Mouse (Mus musculus) midbrain, embryonic 16.5 days (tissue): ENCODE results near the gene Cdk17. TPM values are rescaled to one million over a fixed set of nuclear protein-coding genes. Genes with fewer than 3 reads are reported as not detected.
A peak's percentile ranks its signal among the peaks of the same experiment; 100 is the strongest.

Source experiments
- ATAC-seq: fragments of 200-750 bp; cut with Nextera tagmentation; 2 replicates; pipeline ENCODE4 v1.8.0; 2017; ENCODE audit warnings: moderate TSS enrichment
- H3K27ac ChIP-seq: fragments of 300-500 bp; sonication (generic); 2 replicates; pipeline ENCODE4 v1.5.1; 2014; ENCODE audit warnings: mild to moderate bottlenecking, low read length, mixed read lengths
- H3K27me3 ChIP-seq: fragments of 300-500 bp; sonication (generic); 2 replicates; pipeline ENCODE4 v1.6.1; 2014; ENCODE audit warnings: low read depth, low read length, mixed read lengths; ENCODE audit not compliant: control insufficient read depth, insufficient read depth
- H3K36me3 ChIP-seq: fragments of 300-500 bp; sonication (generic); 2 replicates; pipeline ENCODE4 v1.6.1; 2014; ENCODE audit warnings: mild to moderate bottlenecking, low read length, moderate library complexity, mixed read lengths; ENCODE audit not compliant: control insufficient read depth, insufficient read depth
- H3K4me1 ChIP-seq: fragments of 300-500 bp; sonication (generic); 2 replicates; pipeline ENCODE4 v1.6.1; 2014; ENCODE audit warnings: mild to moderate bottlenecking, low read length, mixed read lengths; ENCODE audit not compliant: control insufficient read depth, insufficient read depth
- H3K4me2 ChIP-seq: fragments of 300-500 bp; sonication (generic); 2 replicates; pipeline ENCODE4 v1.6.1; 2014; ENCODE audit warnings: mild to moderate bottlenecking, low read length, mixed read lengths
- H3K4me3 ChIP-seq: fragments of 300-500 bp; sonication (generic); 2 replicates; pipeline ENCODE4 v1.5.1; 2014; ENCODE audit warnings: low read depth, mild to moderate bottlenecking, low read length, moderate library complexity, mixed read lengths
- H3K9ac ChIP-seq: fragments of 300-500 bp; sonication (generic); 2 replicates; pipeline ENCODE4 v1.6.1; 2014; ENCODE audit warnings: low read depth, low read length, mixed read lengths
- H3K9me3 ChIP-seq: fragments of 300-500 bp; sonication (generic); replicated peaks from 2 replicates; pipeline ENCODE4 v1.6.1; 2014; ENCODE audit warnings: mild to moderate bottlenecking, low read length, mixed read lengths; ENCODE audit not compliant: control insufficient read depth, poor library complexity, severe bottlenecking
- WGBS: fragments of 180-500 bp; shearing (Covaris S2); extraction: QIAGEN DNeasy Blood & Tissue Kit; methylation state at CpG from one replicate; pipeline ENCODE4 v1.1.7; 2014; 5-methylcytosine and 5-hydroxymethylcytosine counted together
- polyA plus RNA-seq: library from polyadenylated mRNA; unstranded; fragments of >200 nt; fragmentation: Nextera tagmentation; extraction: Ambion mirVana; gene quantifications from 2 replicates; pipeline ENCODE4 v1.2.1, GENCODE M21; 2015

The Cdk17 gene
- polyA plus RNA-seq, 1 experiment from 2014 or later: 39.5 TPM

- no peak overlapping the region for H3K27ac ChIP-seq
These were observed 124.8 kb downstream of the Cdk17 start for GRCm38 (mm10) chr10:93285489-93285888.

GRCm38 (mm10) chr10:93287551-93288145, 127.0 kb downstream of the Cdk17 start:
- Histone ChIP-seq H3K36me3 (no peaks in the 10 kb centered on the region), H3K27me3 (no peaks in the 10 kb centered on the region), H3K9me3 (no peaks in the 10 kb centered on the region), H3K4me1 (peaks cover 5% of the 10 kb centered on the region), H3K4me3 (no peak overlapping the region), H3K9ac (no peak overlapping the region), H3K27ac (no peak overlapping the region), H3K4me2 (no peak overlapping the region)
- ATAC-seq: no peak
- 93% methylated on average over 8 of the region's 8 CpGs for WGBS

More at GRCm38 (mm10) chr10:93285489-93285888, 124.8 kb downstream of the Cdk17 start:
- no peak for ATAC-seq
- no peak overlapping the region for H3K4me2 ChIP-seq
- no peak overlapping the region for H3K9ac ChIP-seq
- no peaks in the 10 kb centered on the region for H3K27me3 ChIP-seq
- H3K36me3 ChIP-seq: no peaks in the 10 kb centered on the region
- H3K4me3 ChIP-seq: no peak overlapping the region
- no peaks in the 10 kb centered on the region for H3K9me3 ChIP-seq
- peaks cover 9% of the 10 kb centered on the region for H3K4me1 ChIP-seq
- WGBS: 83% methylated on average over 5 of the region's 5 CpGs

GRCm38 (mm10) chr10:93288336-93288735, 127.7 kb downstream of the Cdk17 start:
- no peak overlapping the region for H3K9ac ChIP-seq
- 62% methylated on average over 4 of the region's 4 CpGs for WGBS
- peaks cover 2% of the 10 kb centered on the region; the same call in 1 of the 2 replicates for H3K4me1 ChIP-seq
- no peak overlapping the region for H3K27ac ChIP-seq
- H3K27me3 ChIP-seq: no peaks in the 10 kb centered on the region
- no peaks in the 10 kb centered on the region for H3K36me3 ChIP-seq
- no peak for ATAC-seq
- H3K9me3 ChIP-seq: no peaks in the 10 kb centered on the region
- no peak overlapping the region for H3K4me3 ChIP-seq
- H3K4me2 ChIP-seq: no peak overlapping the region

- ATAC-seq: no peak
- no peaks in the 10 kb centered on the region for H3K36me3 ChIP-seq
- no peaks in the 10 kb centered on the region for H3K9me3 ChIP-seq
- H3K9ac ChIP-seq: no peak overlapping the region
- H3K27ac ChIP-seq: no peak overlapping the region
- no peak overlapping the region for H3K4me3 ChIP-seq
- H3K4me2 ChIP-seq: no peak overlapping the region
- 49% methylated on average over 6 of the region's 6 CpGs for WGBS
- H3K4me1 ChIP-seq: peaks cover 2% of the 10 kb centered on the region; the same call in 1 of the 2 replicates
- H3K27me3 ChIP-seq: no peaks in the 10 kb centered on the region
These were observed 128.7 kb downstream of the Cdk17 start for GRCm38 (mm10) chr10:93289404-93289803.

- H3K9me3 ChIP-seq: no peaks in the 10 kb centered on the region
- WGBS: 33% methylated on average over 7 of the region's 7 CpGs
- no peak overlapping the region for H3K9ac ChIP-seq
- H3K4me2 ChIP-seq: no peak overlapping the region
- 0 out of 2 replicates have a peak, but pooled peaks have one; percentile 46 for ATAC-seq
- no peaks in the 10 kb centered on the region for H3K36me3 ChIP-seq
- peaks cover 2% of the 10 kb centered on the region; the same call in 1 of the 2 replicates for H3K4me1 ChIP-seq
- no peak overlapping the region for H3K4me3 ChIP-seq
- no peak overlapping the region for H3K27ac ChIP-seq
- H3K27me3 ChIP-seq: no peaks in the 10 kb centered on the region
These were observed 130.7 kb downstream of the Cdk17 start for GRCm38 (mm10) chr10:93291352-93291751.

GRCm38 (mm10) chr10:93291843-93292242, 131.2 kb downstream of the Cdk17 start:
- Histone ChIP-seq H3K4me1 (peaks cover 2% of the 10 kb centered on the region; the same call in 1 of the 2 replicates), H3K9ac (no peak overlapping the region), H3K9me3 (no peaks in the 10 kb centered on the region), H3K36me3 (no peaks in the 10 kb centered on the region), H3K27me3 (no peaks in the 10 kb centered on the region), H3K4me2 (no peak overlapping the region), H3K27ac (no peak overlapping the region), H3K4me3 (no peak overlapping the region)
- 3% methylated on average over 6 of the region's 6 CpGs for whole genome bisulfite sequencing
- ATAC-seq: peak; percentile 49; the same call in 1 of the 2 replicates

GRCm38 (mm10) chr10:93293621-93294020, 132.9 kb downstream of the Cdk17 start:
- no peak overlapping the region for H3K4me3 ChIP-seq
- H3K9me3 ChIP-seq: no peaks in the 10 kb centered on the region
- 82% methylated on average over 7 of the region's 7 CpGs for WGBS
- H3K36me3 ChIP-seq: no peaks in the 10 kb centered on the region
- H3K9ac ChIP-seq: no peak overlapping the region
- H3K27me3 ChIP-seq: no peaks in the 10 kb centered on the region
- H3K4me2 ChIP-seq: no peak overlapping the region
- H3K27ac ChIP-seq: no peak overlapping the region
- ATAC-seq: no peak
- peaks cover 2% of the 10 kb centered on the region; the same call in 1 of the 2 replicates for H3K4me1 ChIP-seq

- Histone ChIP-seq H3K4me1 (no peaks in the 10 kb centered on the region; the same call in 1 of the 2 replicates), H3K9me3 (no peaks in the 10 kb centered on the region), H3K4me2 (no peak overlapping the region), H3K27ac (no peak overlapping the region), H3K27me3 (no peaks in the 10 kb centered on the region), H3K36me3 (no peaks in the 10 kb centered on the region), H3K9ac (no peak overlapping the region), H3K4me3 (no peak overlapping the region)
- ATAC-seq: no peak
- WGBS: 76% methylated on average over 20 of the region's 20 CpGs
These were observed 134.0 kb downstream of the Cdk17 start for GRCm38 (mm10) chr10:93294547-93295219.

GRCm38 (mm10) chr10:93297774-93298173, 137.1 kb downstream of the Cdk17 start:
- Histone ChIP-seq H3K4me2 (no peak overlapping the region), H3K9ac (no peak overlapping the region)

More at GRCm38 (mm10) chr10:93297774-93298173, 137.1 kb downstream of the Cdk17 start:
- WGBS: 36% methylated on average over 5 of the region's 5 CpGs
- no peaks in the 10 kb centered on the region for H3K9me3 ChIP-seq
- no peak overlapping the region for H3K27ac ChIP-seq
- no peak for ATAC-seq
- H3K36me3 ChIP-seq: no peaks in the 10 kb centered on the region
- H3K4me3 ChIP-seq: no peak overlapping the region
- H3K4me1 ChIP-seq: no peaks in the 10 kb centered on the region
- no peaks in the 10 kb centered on the region for H3K27me3 ChIP-seq
